Mouse (Mus musculus) adrenal gland, postnatal 14 days (tissue): ENCODE data around the gene Slc35f2. TPM values are rescaled to one million over a fixed set of nuclear protein-coding genes. Genes with fewer than 3 reads are reported as not detected.

Source experiments
- DNase-seq: peaks from one replicate; pipeline ENCODE4 v3.0.0; 2021; ENCODE audit warnings: mixed read lengths
- total RNA-seq: library from RNA; stranded (reverse); gene quantifications from 2 replicates; pipeline ENCODE4 v1.2.3, GENCODE M21; 2021

The Slc35f2 gene
- total RNA-seq, 1 experiment from 2014 or later = 0.67 TPM

- DNase-seq = peak; percentile 38
Measured at GRCm38 (mm10) chr9:53829081-53829865, 57.9 kb downstream of the Slc35f2 start.

DNA sequence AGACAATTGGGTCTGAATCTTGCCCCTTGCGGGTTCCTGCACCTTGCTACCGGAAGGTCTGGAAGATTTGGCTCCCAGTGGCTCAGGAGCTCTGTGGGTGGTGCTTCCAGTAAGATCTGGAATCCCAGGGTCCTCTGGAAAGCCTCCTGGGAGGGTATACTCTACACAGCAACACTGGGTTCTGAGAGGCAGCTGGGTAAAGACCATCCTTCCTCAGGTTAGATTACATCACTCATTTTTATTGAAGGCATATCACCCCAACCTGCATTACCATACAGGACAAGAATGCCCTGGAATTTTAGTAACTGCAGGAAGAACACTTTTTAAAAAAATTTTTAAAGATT is 58.5 kb downstream of the Slc35f2 start:
- DNase-seq = no peak

- DNase-seq = no peak
Measured at GRCm38 (mm10) chr9:53835039-53835438, 63.7 kb downstream of the Slc35f2 start.

DNA sequence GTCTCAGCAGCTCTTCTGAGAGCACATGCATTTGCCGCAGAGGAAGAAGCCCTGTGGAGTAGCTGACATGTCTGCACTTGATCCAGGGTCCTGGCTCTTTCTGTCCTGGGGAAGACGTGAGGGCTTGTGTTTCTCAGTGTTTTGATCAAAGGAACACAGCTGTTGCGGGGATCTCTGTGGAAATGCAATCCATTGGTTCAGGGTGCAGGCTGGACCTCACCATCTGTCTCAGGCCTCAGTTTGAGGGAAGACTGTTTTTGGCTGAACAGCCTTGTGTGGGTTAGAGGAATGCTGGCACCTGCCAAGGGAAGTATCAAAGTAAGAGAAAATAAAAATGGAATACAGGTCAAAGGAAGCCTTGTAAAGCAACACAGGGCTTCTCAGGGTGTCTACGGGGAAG is 64.6 kb downstream of the Slc35f2 start:
- no peak for DNase-seq

DNA sequence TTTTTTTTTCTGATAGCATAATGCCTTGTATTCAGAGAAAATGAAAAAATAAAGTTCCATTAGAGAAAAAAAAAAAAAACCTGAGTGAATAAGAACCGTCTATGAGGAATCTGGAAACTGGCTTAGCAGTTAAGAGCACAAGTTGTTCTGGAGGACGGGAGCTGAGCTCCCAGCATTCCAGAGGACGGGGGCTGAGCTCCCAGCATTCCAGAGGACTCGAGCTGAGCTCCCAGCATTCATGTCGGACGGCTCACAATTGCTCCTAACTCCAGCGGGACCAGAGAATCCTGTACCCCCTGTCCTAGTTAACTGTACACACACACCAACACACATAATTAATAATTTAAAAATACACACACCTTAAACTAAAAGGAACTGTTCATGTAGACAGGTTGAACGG is 67.5 kb downstream of the Slc35f2 start:
- DNase-seq = no peak

DNA sequence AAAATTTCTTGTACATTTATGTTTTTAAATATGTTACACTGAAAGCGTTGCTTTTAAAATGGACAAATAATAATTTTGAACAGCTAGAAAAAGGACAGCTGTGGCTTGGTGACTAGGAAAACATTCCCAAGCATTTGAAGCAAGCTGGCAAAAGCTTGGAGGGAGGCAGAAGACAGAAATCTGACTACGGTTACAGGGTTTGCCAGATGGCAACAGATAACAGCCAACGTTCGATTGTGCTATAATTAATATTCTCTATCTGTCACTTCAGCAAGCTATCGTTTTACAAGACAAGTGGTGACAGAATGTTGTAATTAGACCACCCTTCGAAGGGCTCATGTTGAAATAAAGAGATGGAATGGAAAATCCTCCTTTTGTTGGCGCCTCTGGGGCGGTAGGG is 77.2 kb downstream of the Slc35f2 start:
- DNase-seq = no peak

GRCm38 (mm10) chr9:53849864-53850263 is 78.5 kb downstream of the Slc35f2 start, which contains the start of gene Sln:
Gene Sln, plus strand, starts transcription at chr9:53850164.
- no peak for DNase-seq

DNA sequence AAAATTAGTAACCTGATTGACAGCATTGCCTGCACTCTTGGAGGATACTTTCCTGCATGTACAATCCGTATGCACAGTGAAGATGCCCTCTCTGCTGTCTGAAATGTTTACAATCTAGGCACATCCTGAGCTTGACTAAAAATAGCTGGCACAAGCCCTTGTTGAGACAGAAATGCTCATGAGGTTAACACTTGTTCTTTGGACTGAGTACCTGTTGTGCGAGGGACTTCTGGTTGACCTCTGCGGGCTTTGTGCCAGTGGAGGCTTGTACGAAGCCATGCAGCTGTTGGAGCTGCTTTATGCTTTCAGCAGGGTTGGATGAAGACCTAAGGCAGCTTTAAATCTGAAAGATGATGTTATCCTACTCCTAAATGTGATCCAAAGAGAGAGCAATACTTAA is 80.8 kb downstream of the Slc35f2 start:
- DNase-seq = no peak

DNA sequence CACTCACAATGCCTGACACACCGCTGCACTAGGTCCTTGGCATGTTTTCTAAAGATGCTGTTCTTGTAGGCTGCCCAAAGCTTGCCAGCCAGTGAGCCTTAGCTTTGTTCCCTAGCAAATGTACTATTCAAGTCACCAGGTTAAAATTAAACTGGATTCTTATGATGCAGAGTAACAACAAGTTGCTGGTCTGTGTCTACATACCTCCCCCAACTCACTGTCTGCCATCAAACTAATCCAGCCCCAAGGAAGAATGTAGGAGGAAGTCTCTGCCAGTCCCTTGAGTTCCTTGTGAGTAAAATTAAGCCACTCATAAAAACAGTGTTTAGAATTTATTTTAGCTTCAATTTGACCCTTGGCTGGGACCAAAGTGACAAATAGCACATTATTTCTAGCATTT is 82.3 kb downstream of the Slc35f2 start:
- DNase-seq = no peak

GRCm38 (mm10) chr9:53854525-53854924 is 83.2 kb downstream of the Slc35f2 start:
- no peak for DNase-seq

- no peak for DNase-seq
Measured at GRCm38 (mm10) chr9:53857864-53858263, 86.5 kb downstream of the Slc35f2 start.

Other genes with a start within 250 kb of the Slc35f2 start
- 13.7 and 17.3 TPM in 2 replicates for gene Atm, start 234.8 kb upstream of the Slc35f2 start, total RNA-seq
- 12.7 and 13.1 TPM in 2 replicates for gene Npat, start 234.5 kb upstream of the Slc35f2 start, total RNA-seq
- 279 and 318 TPM in 2 replicates for gene Acat1, start 161.2 kb upstream of the Slc35f2 start, total RNA-seq
- gene Cul5, start 101.5 kb upstream of the Slc35f2 start, total RNA-seq = 34.2 and 35.1 TPM in 2 replicates
- gene Rab39, start 65.3 kb upstream of the Slc35f2 start, total RNA-seq = 0.67 and 0.79 TPM in 2 replicates
- not detected in 2 replicates for gene Sln, start 78.6 kb downstream of the Slc35f2 start, total RNA-seq
- 3.8 and 3.9 TPM in 2 replicates for gene Elmod1, start 203.8 kb downstream of the Slc35f2 start, total RNA-seq